Mouse (Mus musculus): Measurements from ENCODE around the gene Lpar2.

Gene Lpar2

GRCm38 (mm10) chr8:69822386-69823191, at the start of gene Lpar2:
Lpar2 (plus strand) TSS chr8:69822429.
- peak; percentile 86 to 90 for DNase-seq

DNA sequence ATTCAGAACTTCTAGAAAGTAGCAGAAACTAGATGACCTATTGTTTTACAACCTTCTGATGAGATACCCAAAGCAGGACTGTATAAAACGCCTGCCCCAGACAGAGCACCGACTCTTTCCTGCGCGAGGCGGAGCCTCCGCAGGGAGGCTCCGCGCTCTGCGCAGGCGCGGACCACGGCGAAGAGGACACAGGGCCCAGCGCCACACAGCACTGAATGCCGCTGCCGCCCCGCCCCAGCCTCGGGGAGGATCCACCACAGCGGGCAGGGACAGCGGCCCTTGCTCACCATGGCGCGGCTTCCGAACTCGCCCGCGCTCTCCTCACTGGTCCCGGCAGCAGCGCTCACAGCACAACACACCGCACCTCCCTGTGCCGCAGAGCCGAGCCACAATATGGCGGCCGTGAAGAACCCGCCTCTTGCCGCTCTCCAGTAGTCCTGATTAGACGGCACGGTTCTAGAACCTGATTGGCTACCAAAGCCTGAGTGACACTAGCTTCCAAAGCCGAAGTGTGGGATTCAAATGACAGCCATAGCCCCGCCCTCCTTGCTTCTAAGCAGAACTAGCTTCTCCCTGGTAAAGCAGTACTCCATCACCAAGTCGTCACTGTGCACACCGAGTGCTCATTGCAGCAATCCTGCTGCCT, 47.6 kb upstream of the Lpar2 start, which contains the start of gene Gm20422:
Gene Gm20422, minus strand, starts transcription at position 384 of the 646 bp plus-strand sequence.
- peak; percentile 91 to 96 for DNase-seq

DNA sequence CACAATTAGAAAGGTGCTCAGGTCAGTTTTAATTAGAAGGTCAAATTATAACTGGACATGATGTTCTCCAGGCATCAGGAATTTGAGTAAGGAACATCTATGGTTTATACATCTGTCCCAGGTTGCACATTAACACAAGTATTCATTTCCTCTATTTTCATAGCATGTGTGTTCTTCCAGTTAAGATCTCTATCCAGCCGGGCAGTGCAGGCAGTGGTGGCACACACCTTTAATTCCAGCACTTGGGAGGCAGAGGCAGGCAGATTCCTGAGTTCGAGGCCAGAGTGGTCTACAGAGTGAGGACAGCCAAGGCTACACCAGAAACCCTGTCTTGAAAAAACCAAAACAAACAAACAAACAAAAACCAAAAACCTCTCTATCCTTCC, 47.1 kb upstream of the Lpar2 start:
- DNase-seq, result no peak

- DNase-seq, result no peak
These were observed 45.1 kb upstream of the Lpar2 start for GRCm38 (mm10) chr8:69777111-69777510.

- DNase-seq, result no peak
These were observed 33.1 kb upstream of the Lpar2 start for GRCm38 (mm10) chr8:69789105-69789504.

- peak in 1 of 2 experiments; percentile 16 for DNase-seq
These were observed 32.5 kb upstream of the Lpar2 start for GRCm38 (mm10) chr8:69789731-69790130.

DNA sequence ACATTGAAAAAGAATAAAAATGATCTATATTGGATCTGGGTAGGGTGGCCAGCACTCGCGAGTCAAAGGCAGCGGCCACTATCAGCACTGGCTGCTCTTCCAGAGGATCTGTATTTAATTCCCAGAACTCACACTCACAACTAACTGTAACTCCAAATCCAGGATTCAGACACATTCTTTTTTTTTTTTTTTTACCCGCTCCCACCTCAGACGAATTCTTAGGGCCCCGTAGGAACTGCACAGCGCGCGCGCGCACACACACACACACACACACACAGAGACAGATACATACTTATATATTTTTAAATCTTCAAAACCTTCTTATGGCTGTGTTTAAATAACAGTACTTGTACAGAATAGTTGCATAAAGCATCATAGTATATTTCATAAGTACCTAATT, 31.9 kb upstream of the Lpar2 start:
- DNase-seq, result no peak

- DNase-seq, result peak; percentile 92 to 94
These were observed 31.4 kb upstream of the Lpar2 start, which contains the start of the genes Atp13a1 and Zfp866 for GRCm38 (mm10) chr8:69790773-69791367. Atp13a1 (plus strand) TSS chr8:69791163. Zfp866 (minus strand) TSS chr8:69791178.

GRCm38 (mm10) chr8:69791415-69792068, 30.7 kb upstream of the Lpar2 start:
- DNase-seq, result peak; percentile 27 to 56

- DNase-seq, result no peak
These were observed 28.6 kb upstream of the Lpar2 start for GRCm38 (mm10) chr8:69793666-69794065.

GRCm38 (mm10) chr8:69794096-69794495, 28.1 kb upstream of the Lpar2 start:
- DNase-seq, result no peak

- no peak for DNase-seq
These were observed 27.3 kb upstream of the Lpar2 start for GRCm38 (mm10) chr8:69794901-69795300.

- no peak for DNase-seq
These were observed 25.4 kb upstream of the Lpar2 start for GRCm38 (mm10) chr8:69796721-69797345.

DNA sequence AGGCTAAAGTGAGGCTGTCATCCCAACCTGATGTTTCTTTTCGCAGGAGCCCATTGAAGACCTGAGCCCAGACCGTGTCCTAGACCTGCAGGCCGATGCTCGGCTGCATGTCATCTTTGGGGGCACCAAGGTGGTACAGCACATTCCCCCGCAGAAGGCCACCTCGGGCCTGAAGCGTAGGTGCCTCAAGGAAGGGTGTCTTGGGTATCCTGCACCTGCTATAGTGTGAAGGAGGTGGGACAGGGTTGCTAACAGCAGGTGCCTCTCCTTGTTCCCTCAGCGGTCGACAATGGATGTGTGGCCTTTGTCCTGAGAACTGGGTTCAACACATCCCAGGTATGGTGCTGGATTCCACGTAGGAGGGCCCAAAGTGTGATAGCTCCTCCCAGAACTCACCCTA, 24.6 kb upstream of the Lpar2 start:
- no peak for DNase-seq

DNA sequence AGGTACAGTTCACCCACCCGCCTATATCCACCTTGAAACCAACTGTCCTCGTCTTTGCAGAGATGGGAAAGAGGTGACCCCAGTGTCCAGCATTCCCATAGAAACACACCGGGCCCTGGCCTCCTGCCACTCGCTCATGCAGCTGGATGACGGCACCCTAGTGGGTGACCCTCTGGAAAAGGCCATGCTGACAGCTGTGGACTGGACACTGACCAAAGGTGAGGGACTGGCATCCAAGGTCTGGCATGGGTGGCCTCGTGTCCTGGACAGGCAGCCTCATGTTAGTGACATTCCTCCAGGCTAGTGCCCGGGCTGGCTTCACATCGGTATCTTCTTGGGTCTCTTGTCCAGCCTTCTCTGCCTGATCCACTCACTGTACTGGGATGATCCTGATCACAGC, 23.0 kb upstream of the Lpar2 start:
- DNase-seq, result no peak

DNA sequence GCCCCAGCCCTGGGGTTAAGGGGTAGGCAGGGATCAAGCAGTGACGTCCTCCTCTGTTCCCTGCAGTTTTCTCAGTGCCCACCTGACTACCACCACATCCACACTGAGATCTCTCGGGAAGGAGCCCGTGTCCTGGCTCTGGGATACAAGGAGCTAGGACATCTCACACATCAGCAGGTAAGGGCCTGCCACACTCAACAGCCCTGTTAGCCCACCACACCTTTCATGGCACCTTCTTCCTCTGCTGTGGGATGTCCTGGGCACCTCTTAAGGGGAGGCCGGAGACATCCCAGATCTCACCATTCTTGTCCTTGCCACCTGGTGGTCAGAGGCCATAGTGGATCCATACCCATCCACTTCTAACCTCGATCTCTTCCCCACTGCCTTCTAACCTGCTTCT, 22.3 kb upstream of the Lpar2 start:
- no peak for DNase-seq

DNA sequence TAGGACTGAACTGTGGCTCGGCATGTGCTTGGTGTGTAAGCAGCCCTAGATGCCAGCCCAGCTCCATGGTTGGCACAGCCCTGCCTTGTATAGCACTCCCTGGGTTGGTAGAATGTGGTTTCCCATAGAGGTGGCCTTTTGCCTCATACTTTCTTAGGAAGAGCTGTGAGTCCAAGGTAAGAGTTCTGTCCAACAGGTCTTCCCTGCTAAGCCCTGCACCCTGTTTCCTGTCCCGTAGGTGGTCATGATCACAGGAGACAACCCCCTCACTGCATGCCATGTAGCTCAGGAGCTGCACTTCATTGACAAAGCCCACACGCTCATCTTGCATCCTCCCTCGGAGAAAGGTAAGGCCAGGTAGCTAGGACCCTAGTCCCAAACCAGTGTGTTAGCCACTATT, 20.4 kb upstream of the Lpar2 start:
- no peak for DNase-seq

GRCm38 (mm10) chr8:69802216-69802615, 20.0 kb upstream of the Lpar2 start:
- peak in 1 of 2 experiments; percentile 0 for DNase-seq

- DNase-seq, result no peak
These were observed 18.9 kb upstream of the Lpar2 start for GRCm38 (mm10) chr8:69803366-69803765.

DNA sequence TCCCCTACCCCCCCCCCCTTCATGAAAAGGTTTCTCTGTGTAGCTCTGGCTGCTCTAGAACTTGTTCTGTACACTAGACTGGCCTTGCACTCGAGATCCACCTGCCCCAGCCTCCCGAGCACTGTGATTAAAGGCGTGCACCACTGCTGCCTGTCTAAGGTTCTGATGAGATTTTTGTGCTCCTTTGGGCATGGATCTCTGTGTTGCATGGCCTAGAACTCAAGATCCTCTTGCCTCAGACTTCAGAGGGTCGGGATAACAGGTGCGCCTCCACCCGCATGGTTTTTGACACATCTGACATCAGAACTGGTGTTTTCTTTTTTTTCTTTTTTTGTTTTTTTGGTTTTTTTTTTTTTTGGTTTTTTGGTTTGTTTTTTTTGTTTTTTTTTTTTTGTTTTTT, 17.7 kb upstream of the Lpar2 start:
- no peak for DNase-seq

- DNase-seq, result peak in 1 of 2 experiments; percentile 1
These were observed 17.1 kb upstream of the Lpar2 start for GRCm38 (mm10) chr8:69805086-69805485.

DNA sequence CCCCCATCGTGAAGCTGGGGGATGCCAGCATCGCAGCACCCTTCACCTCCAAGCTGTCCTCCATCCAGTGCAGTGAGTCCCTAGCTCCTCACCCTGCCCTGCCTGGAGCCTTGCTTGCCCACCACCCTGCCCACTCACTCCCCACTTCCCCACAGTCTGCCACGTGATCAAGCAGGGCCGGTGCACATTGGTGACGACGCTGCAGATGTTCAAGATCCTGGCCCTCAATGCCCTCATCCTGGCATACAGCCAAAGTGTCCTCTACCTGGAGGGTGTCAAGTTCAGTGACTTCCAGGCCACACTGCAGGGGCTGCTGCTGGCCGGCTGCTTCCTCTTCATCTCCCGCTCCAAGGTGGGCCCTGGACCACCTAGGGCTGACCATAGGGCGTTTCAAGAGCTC, 16.7 kb upstream of the Lpar2 start:
- no peak for DNase-seq

GRCm38 (mm10) chr8:69807236-69807635, 15.0 kb upstream of the Lpar2 start:
- no peak for DNase-seq
